Mouse (Mus musculus) lung, postnatal 36 days (tissue): ENCODE data around the gene Acyp1.

Experiments
- DNase-seq: peaks from one replicate; pipeline ENCODE4 v3.0.0; 2022; ENCODE audit warnings: mixed read lengths

The Acyp1 gene

DNA sequence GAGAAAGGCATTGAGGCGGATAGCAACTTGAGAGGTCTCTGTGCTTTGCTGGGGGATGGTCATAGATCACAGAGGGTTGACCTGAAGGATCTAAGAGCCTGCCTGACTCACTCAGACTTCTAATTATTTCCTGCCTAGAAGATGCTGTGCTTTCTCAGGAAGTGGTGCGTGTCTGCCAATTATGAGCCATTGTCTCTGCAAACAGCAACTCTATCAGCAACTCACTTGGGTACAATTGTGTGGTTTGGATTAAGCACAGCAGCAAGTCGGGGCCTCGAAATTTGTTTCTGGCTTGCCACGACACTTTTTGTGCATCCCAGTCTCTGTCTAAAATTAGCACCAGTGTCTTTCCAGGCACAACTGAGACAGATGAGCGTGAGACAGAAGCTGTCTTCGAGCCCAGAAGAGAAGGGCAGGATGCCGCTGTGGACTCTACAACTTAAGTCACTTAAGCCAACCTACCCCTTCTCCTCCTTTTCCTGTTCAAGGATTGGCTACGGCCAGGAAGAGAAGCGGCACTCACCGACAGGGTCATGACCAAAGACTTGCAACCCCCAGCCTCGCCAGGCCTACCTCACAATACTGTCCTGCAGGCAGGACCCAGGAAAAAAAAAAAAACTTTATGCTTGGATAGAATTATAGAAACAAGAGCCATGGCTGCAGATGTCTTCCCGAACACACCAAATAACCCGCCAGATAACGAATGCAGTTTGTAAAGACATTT is 60.2 kb downstream of the Acyp1 start:
- DNase-seq = peak; percentile 12

DNA sequence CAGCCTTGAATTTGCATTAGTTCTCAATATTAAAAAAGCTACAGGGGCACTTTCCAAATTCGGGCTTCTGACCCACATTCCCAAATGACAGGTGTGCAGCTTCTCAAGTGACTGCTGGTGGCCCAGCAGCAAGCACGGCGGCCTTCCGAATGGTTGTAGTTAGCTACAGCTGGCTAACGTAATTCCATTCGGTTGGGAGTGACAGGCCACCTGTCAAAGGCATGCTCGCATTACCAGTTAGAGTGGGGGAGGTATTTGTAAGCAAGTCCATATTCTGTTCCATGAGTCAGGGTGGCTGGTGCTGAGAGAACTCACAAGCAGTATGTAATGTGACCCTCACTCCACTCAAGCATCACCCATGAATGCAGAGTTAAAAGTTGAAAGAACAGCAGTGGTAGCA is 61.0 kb downstream of the Acyp1 start:
- no peak for DNase-seq
